Mouse (Mus musculus): ENCODE data around the gene Lrch4. TPM values are rescaled to one million over a fixed set of nuclear protein-coding genes. Genes with fewer than 3 reads are reported as not detected.
A peak's percentile ranks its signal among the peaks of the same experiment; 100 is the strongest.

Gene Lrch4
- polyA plus RNA-seq, 1 experiment from 2014 or later: 31.1 TPM

- H3K36me3 ChIP-seq (ENCODE audit: control insufficient read depth, insufficient read depth): no peaks in the 10 kb centered on the region
- no peaks in the 10 kb centered on the region for H3K9me3 ChIP-seq (replicated peaks; ENCODE audit: control insufficient read depth, low read length)
- no peak overlapping the region for H3K27ac ChIP-seq (ENCODE audit: low read length)
- H3K9ac ChIP-seq (ENCODE audit: low read length): no peak overlapping the region
- no peaks in the 10 kb centered on the region for H3K27me3 ChIP-seq (ENCODE audit: control insufficient read depth, insufficient read depth, low read length)
- ATAC-seq (replicated peaks; ENCODE audit: extremely low read depth, insufficient read depth, low FRiP score): no peak
- H3K4me2 ChIP-seq (ENCODE audit: low read depth, low read length): no peak overlapping the region
- 92% methylated on average over 3 of the region's 3 CpGs for WGBS
- H3K4me3 ChIP-seq (ENCODE audit: low read length): no peak overlapping the region
- peaks cover 19% of the 10 kb centered on the region for H3K4me1 ChIP-seq (ENCODE audit: control insufficient read depth, insufficient read depth, low read length)
Observed at GRCm38 (mm10) chr5:137685653-137686052, 56.7 kb downstream of the Lrch4 start.

GRCm38 (mm10) chr5:137686127-137686790 lies 57.3 kb downstream of the Lrch4 start:
- Histone ChIP-seq H3K27ac (ENCODE audit: low read length) (no peak overlapping the region), H3K9ac (ENCODE audit: low read length) (no peak overlapping the region)
- WGBS: 69% methylated on average over 6 of the region's 6 CpGs

GRCm38 (mm10) chr5:137689974-137690373 lies 61.1 kb downstream of the Lrch4 start:
- no peak overlapping the region for H3K9ac ChIP-seq (ENCODE audit: low read length)
- no peak for ATAC-seq (replicated peaks; ENCODE audit: extremely low read depth, insufficient read depth, low FRiP score)

More at GRCm38 (mm10) chr5:137686127-137686790, 57.3 kb downstream of the Lrch4 start:
- Histone ChIP-seq H3K4me2 (ENCODE audit: low read depth, low read length) (no peak overlapping the region), H3K9me3 (replicated peaks; ENCODE audit: control insufficient read depth, low read length) (no peaks in the 10 kb centered on the region), H3K4me3 (ENCODE audit: low read length) (no peak overlapping the region), H3K36me3 (ENCODE audit: control insufficient read depth, insufficient read depth) (no peaks in the 10 kb centered on the region), H3K4me1 (ENCODE audit: control insufficient read depth, insufficient read depth, low read length) (peaks cover 20% of the 10 kb centered on the region), H3K27me3 (ENCODE audit: control insufficient read depth, insufficient read depth, low read length) (no peaks in the 10 kb centered on the region)
- ATAC-seq (replicated peaks; ENCODE audit: extremely low read depth, insufficient read depth, low FRiP score): no peak

GRCm38 (mm10) chr5:137690531-137690930 lies 61.6 kb downstream of the Lrch4 start:
- H3K9ac ChIP-seq (ENCODE audit: low read length): no peak overlapping the region

More at GRCm38 (mm10) chr5:137689974-137690373, 61.1 kb downstream of the Lrch4 start:
- Histone ChIP-seq H3K27me3 (ENCODE audit: control insufficient read depth, insufficient read depth, low read length) (no peaks in the 10 kb centered on the region), H3K4me2 (ENCODE audit: low read depth, low read length) (no peak overlapping the region), H3K4me3 (ENCODE audit: low read length) (no peak overlapping the region), H3K27ac (ENCODE audit: low read length) (peak overlapping the region; percentile 13; the same call in 1 of the 2 replicates), H3K36me3 (ENCODE audit: control insufficient read depth, insufficient read depth) (no peaks in the 10 kb centered on the region), H3K4me1 (ENCODE audit: control insufficient read depth, insufficient read depth, low read length) (peaks cover 5% of the 10 kb centered on the region), H3K9me3 (replicated peaks; ENCODE audit: control insufficient read depth, low read length) (no peaks in the 10 kb centered on the region)
- 76% methylated on average over 3 of the region's 3 CpGs for WGBS

More at GRCm38 (mm10) chr5:137690531-137690930, 61.6 kb downstream of the Lrch4 start:
- 25% methylated on average over 9 of the region's 9 CpGs for whole genome bisulfite sequencing
- no peaks in the 10 kb centered on the region for H3K27me3 ChIP-seq (ENCODE audit: control insufficient read depth, insufficient read depth, low read length)
- no peaks in the 10 kb centered on the region for H3K36me3 ChIP-seq (ENCODE audit: control insufficient read depth, insufficient read depth)
- 0 out of 2 replicates have a peak overlapping the region, but pooled peaks have one; percentile 0 for H3K4me2 ChIP-seq (ENCODE audit: low read depth, low read length)
- H3K9me3 ChIP-seq (replicated peaks; ENCODE audit: control insufficient read depth, low read length): no peaks in the 10 kb centered on the region
- peak; percentile 43; the same call in 1 of the 2 replicates for ATAC-seq (replicated peaks; ENCODE audit: extremely low read depth, insufficient read depth, low FRiP score)
- peak overlapping the region; percentile 13 for H3K27ac ChIP-seq (ENCODE audit: low read length)
- H3K4me3 ChIP-seq (ENCODE audit: low read length): no peak overlapping the region
- H3K4me1 ChIP-seq (ENCODE audit: control insufficient read depth, insufficient read depth, low read length): peaks cover 5% of the 10 kb centered on the region

Other genes with a start within 250 kb of the Lrch4 start
- 0.02 and 0.09 TPM in 2 replicates for gene Zan, start 152.1 kb upstream of the Lrch4 start, polyA plus RNA-seq (2015; fragmentation: Nextera tagmentation; extraction: Ambion mirVana)
- gene Pop7, start 126.6 kb upstream of the Lrch4 start, polyA plus RNA-seq (2015; fragmentation: Nextera tagmentation; extraction: Ambion mirVana): 43.3 and 45.5 TPM in 2 replicates
- 8.9 and 9.7 TPM in 2 replicates for gene Gigyf1, start 110.6 kb upstream of the Lrch4 start, polyA plus RNA-seq (2015; fragmentation: Nextera tagmentation; extraction: Ambion mirVana)
- not detected in 2 replicates for gene Epo, start 95.9 kb upstream of the Lrch4 start, polyA plus RNA-seq (2015; fragmentation: Nextera tagmentation; extraction: Ambion mirVana)
- 276 and 285 TPM in 2 replicates for gene Gnb2, start 95.6 kb upstream of the Lrch4 start, polyA plus RNA-seq (2015; fragmentation: Nextera tagmentation; extraction: Ambion mirVana)
- 0.33 and 0.36 TPM in 2 replicates for gene Actl6b, start 75.6 kb upstream of the Lrch4 start, polyA plus RNA-seq (2015; fragmentation: Nextera tagmentation; extraction: Ambion mirVana)
- 0.26 and 0.54 TPM in 2 replicates for gene Tfr2, start 59.3 kb upstream of the Lrch4 start, polyA plus RNA-seq (2015; fragmentation: Nextera tagmentation; extraction: Ambion mirVana)
- 21.8 and 25.0 TPM in 2 replicates for gene Mospd3, start 28.1 kb upstream of the Lrch4 start, polyA plus RNA-seq (2015; fragmentation: Nextera tagmentation; extraction: Ambion mirVana)
- gene Pcolce, start 15.3 kb upstream of the Lrch4 start, polyA plus RNA-seq (2015; fragmentation: Nextera tagmentation; extraction: Ambion mirVana): 121 and 129 TPM in 2 replicates
- gene Fbxo24, start 119 bp upstream of the Lrch4 start, polyA plus RNA-seq (2015; fragmentation: Nextera tagmentation; extraction: Ambion mirVana): 0.12 and 0.39 TPM in 2 replicates
- 9.1 and 12.5 TPM in 2 replicates for gene Gm20605, start 54 bp downstream of the Lrch4 start, polyA plus RNA-seq (2015; fragmentation: Nextera tagmentation; extraction: Ambion mirVana)
- gene Sap25, start 12.2 kb downstream of the Lrch4 start, polyA plus RNA-seq (2015; fragmentation: Nextera tagmentation; extraction: Ambion mirVana): 6.2 and 6.3 TPM in 2 replicates
- gene Irs3, start 16.6 kb downstream of the Lrch4 start, polyA plus RNA-seq (2015; fragmentation: Nextera tagmentation; extraction: Ambion mirVana): 0.20 and 0.21 TPM in 2 replicates
- gene Agfg2, start 55.6 kb downstream of the Lrch4 start, polyA plus RNA-seq (2015; fragmentation: Nextera tagmentation; extraction: Ambion mirVana): 19.4 and 21.0 TPM in 2 replicates
- 1.6 and 1.9 TPM in 2 replicates for gene Nyap1, start 112.5 kb downstream of the Lrch4 start, polyA plus RNA-seq (2015; fragmentation: Nextera tagmentation; extraction: Ambion mirVana)
- gene Tsc22d4, start 116.6 kb downstream of the Lrch4 start, polyA plus RNA-seq (2015; fragmentation: Nextera tagmentation; extraction: Ambion mirVana): 164 and 189 TPM in 2 replicates
- 20.5 and 22.6 TPM in 2 replicates for gene Ppp1r35, start 149.7 kb downstream of the Lrch4 start, polyA plus RNA-seq (2015; fragmentation: Nextera tagmentation; extraction: Ambion mirVana)
- gene Mepce, start 158.5 kb downstream of the Lrch4 start, polyA plus RNA-seq (2015; fragmentation: Nextera tagmentation; extraction: Ambion mirVana): 5.6 and 5.7 TPM in 2 replicates
- 9.6 and 9.9 TPM in 2 replicates for gene Zcwpw1, start 158.7 kb downstream of the Lrch4 start, polyA plus RNA-seq (2015; fragmentation: Nextera tagmentation; extraction: Ambion mirVana)
- gene Pilra, start 207.2 kb downstream of the Lrch4 start, polyA plus RNA-seq (2015; fragmentation: Nextera tagmentation; extraction: Ambion mirVana): 2.0 TPM in 2 replicates
- gene Pilrb1, start 229.0 kb downstream of the Lrch4 start, polyA plus RNA-seq (2015; fragmentation: Nextera tagmentation; extraction: Ambion mirVana): 0.77 and 0.89 TPM in 2 replicates
- 1.7 and 1.8 TPM in 2 replicates for gene Pilrb2, start 242.7 kb downstream of the Lrch4 start, polyA plus RNA-seq (2015; fragmentation: Nextera tagmentation; extraction: Ambion mirVana)

Data from heart, embryonic 16.5 days (tissue).